In the genomic region with DNA sequence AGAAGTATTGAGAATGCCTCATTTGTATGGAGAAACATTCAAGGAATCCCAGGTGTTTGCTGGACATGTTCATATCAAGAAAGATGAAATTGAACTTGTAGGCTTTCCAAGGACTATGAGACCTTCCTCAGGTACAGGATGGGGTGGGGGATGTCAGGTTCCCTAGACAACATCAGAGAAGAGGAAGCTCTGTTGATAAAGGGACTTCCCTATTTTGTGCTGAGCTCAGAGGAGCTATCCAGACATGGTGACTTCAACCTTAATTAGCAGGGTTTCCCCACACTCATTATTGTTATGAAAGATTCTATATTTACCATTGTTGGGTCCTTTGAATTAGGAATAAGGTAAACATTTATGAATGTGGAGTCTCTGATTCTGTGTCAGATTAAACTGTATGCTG, we compare ENCODE assay signal across 27 mouse cellular contexts.
DNase-seq lines count a peak whose midpoint lies in the region; ATAC-seq and TF ChIP-seq lines count a peak whose summit lies in the region.
"Had no signal": no experiment of that assay in that cellular context is flagged by ENCODE, and none has a peak within 500 bp of the region (broad histone marks: within the 10 kb centered on the region; RNA-seq: fewer than 3 reads in every experiment).

No protein-coding gene starts in this region.

- no peaks in the 10 kb centered on the region for H3K27me3 ChIP-seq in MEL (ENCODE audit: control insufficient read depth in 1 of 2, insufficient read depth in 2 of 2, low read length in 2 of 2)
- H3K27me3 ChIP-seq in forebrain, embryonic 15.5 days = no peaks in the 10 kb centered on the region
- H3K27me3 ChIP-seq: embryonic facial prominence, embryonic 13.5 days; embryonic facial prominence, embryonic 15.5 days; forebrain, embryonic 12.5 days had no signal

- TF ChIP-seq EP300 in MEL (IDR thresholded peaks at IDR 0.05; ENCODE audit: low read depth in 1 of 2, low read length in 2 of 2) = no peak

- TF ChIP-seq RAD21 in MEL (IDR thresholded peaks at IDR 0.05; ENCODE audit: low read depth, low read length) = no peak

- H3K36me3 ChIP-seq in MEL (ENCODE audit: control insufficient read depth in 1 of 2, insufficient read depth in 2 of 2, low read length in 2 of 2) = no peaks in the 10 kb centered on the region
- H3K36me3 ChIP-seq in forebrain, embryonic 15.5 days = no peaks in the 10 kb centered on the region
- H3K36me3 ChIP-seq: embryonic facial prominence, embryonic 13.5 days; embryonic facial prominence, embryonic 15.5 days; forebrain, embryonic 10.5 days; forebrain, embryonic 12.5 days; G1E had no signal

- H3K4me1 ChIP-seq in MEL (ENCODE audit: control insufficient read depth in 1 of 2, insufficient read depth in 2 of 2, low read length in 2 of 2) = no peaks in the 10 kb centered on the region
- no peaks in the 10 kb centered on the region for H3K4me1 ChIP-seq in forebrain, embryonic 15.5 days
- H3K4me1 ChIP-seq: embryonic facial prominence, embryonic 13.5 days; embryonic facial prominence, embryonic 15.5 days; forebrain, embryonic 10.5 days; forebrain, embryonic 12.5 days had no signal

- no peak overlapping the region for H3K9ac ChIP-seq in MEL (ENCODE audit: control insufficient read depth, low read depth, low read length, poor library complexity, severe bottlenecking)
- H3K9ac ChIP-seq in forebrain, embryonic 15.5 days (replicated peaks) = no peak overlapping the region
- H3K9ac ChIP-seq: embryonic facial prominence, embryonic 13.5 days; embryonic facial prominence, embryonic 15.5 days; forebrain, embryonic 12.5 days; forebrain, postnatal 0 days had no signal

- ATAC-seq in common myeloid progenitor, adult 5-6 weeks (replicated peaks; ENCODE audit: low read depth, poor library complexity, severe bottlenecking) = peak; percentile 96
- peak; percentile 89 to 90 for ATAC-seq in hematopoietic stem cell, adult 5-6 weeks (replicated peaks in 1 of 2; ENCODE audit: insufficient read depth in 1 of 2, low FRiP score in 2 of 2, low TSS enrichment in 1 of 2, low read depth in 1 of 2, poor library complexity in 2 of 2, severe bottlenecking in 2 of 2)
- peak; percentile 94 for ATAC-seq in megakaryocyte progenitor cell, adult 5-6 weeks (replicated peaks; ENCODE audit: poor library complexity)
- no peak for ATAC-seq in inflammation-experienced regulatory T-cells, adult 6 months
- ATAC-seq in forebrain, embryonic 15.5 days (replicated peaks) = no peak
- ATAC-seq: activated CD4-positive, CD25-positive, alpha-beta regulatory T cell, adult 4 months; forebrain, embryonic 14.5 days; forebrain, postnatal 0 days; Patski had no signal

- no peaks in the 10 kb centered on the region for H3K9me3 ChIP-seq in MEL (replicated peaks; ENCODE audit: insufficient read depth, low read length)
- no peaks in the 10 kb centered on the region for H3K9me3 ChIP-seq in forebrain, embryonic 15.5 days
- H3K9me3 ChIP-seq: embryonic facial prominence, embryonic 13.5 days; embryonic facial prominence, embryonic 15.5 days; forebrain, embryonic 10.5 days; forebrain, embryonic 12.5 days; G1E had no signal

- TF ChIP-seq POLR2A in MEL (IDR thresholded peaks at IDR 0.05; ENCODE audit: control insufficient read depth in 1 of 2, insufficient read depth in 1 of 2, low read depth in 1 of 2, low read length in 2 of 2, poor library complexity in 1 of 2) = no peak

- no peak overlapping the region for H3K4me3 ChIP-seq in MEL (ENCODE audit: control insufficient read depth in 1 of 2, insufficient read depth in 1 of 2, low read depth in 2 of 2, low read length in 2 of 2)
- H3K4me3 ChIP-seq in forebrain, embryonic 15.5 days = no peak overlapping the region
- H3K4me3 ChIP-seq: embryonic facial prominence, embryonic 13.5 days; embryonic facial prominence, embryonic 15.5 days; erythroblast, embryonic 14.5 days; forebrain, embryonic 10.5 days; forebrain, embryonic 12.5 days had no signal

- H3K79me2 ChIP-seq in MEL (ENCODE audit: control insufficient read depth, insufficient read depth, low read length, poor library complexity) = no peaks in the 10 kb centered on the region

- H3K4me2 ChIP-seq in forebrain, embryonic 15.5 days (replicated peaks) = no peak overlapping the region
- H3K4me2 ChIP-seq: embryonic facial prominence, embryonic 13.5 days; embryonic facial prominence, embryonic 15.5 days; forebrain, embryonic 12.5 days had no signal

- no peak for TF ChIP-seq CTCF in MEL (IDR thresholded peaks at IDR 0.05 in 2 of 3, conservative IDR thresholded peaks at IDR 0.05 in 1 of 3; ENCODE audit: control insufficient read depth in 1 of 3, insufficient read depth in 1 of 3, low read depth in 2 of 3, low read length in 3 of 3, poor library complexity in 1 of 3, severe bottlenecking in 1 of 3)

- H3K27ac ChIP-seq in MEL (ENCODE audit: control insufficient read depth, low read depth, low read length) = no peak overlapping the region
- H3K27ac ChIP-seq in forebrain, embryonic 15.5 days (replicated peaks) = no peak overlapping the region
- H3K27ac ChIP-seq: embryonic facial prominence, embryonic 13.5 days; embryonic facial prominence, embryonic 15.5 days; forebrain, embryonic 10.5 days; forebrain, embryonic 12.5 days had no signal

- DNase-seq in MEL (ENCODE audit: low read depth, low spot score) = peak; percentile 17
- DNase-seq in spleen, postnatal 4 days (ENCODE audit: low spot score in 2 of 2) = no peak
- DNase-seq in testis, postnatal 14 days (ENCODE audit: low spot score) = no peak
- DNase-seq: adrenal gland, adult 8-10 months; adrenal gland, postnatal 14 days; adrenal gland, postnatal 36 days; cerebellum, adult 11-12 months; cerebellum, adult 2 months; cerebellum, adult 9-10 months; cerebellum, postnatal 10 days; cerebellum, postnatal 25 days; embryo, embryonic 11 days; forebrain, postnatal 0 days had no signal

TF ChIP-seq in MEL, 35 proteins besides CTCF, POLR2A, EP300 and RAD21:
- no peak for TF ChIP-seq NELFE (IDR thresholded peaks at IDR 0.05; ENCODE audit: low read depth, low read length)
- 0 out of 2 replicates have a peak, but pooled peaks have one; percentile 11 for TF ChIP-seq GATA1 (IDR thresholded peaks at IDR 0.05; ENCODE audit: low read depth, low read length)

Comparison
In these comparisons a context has a peak if more than half of its experiments do, and no peak if none do; other contexts are left out.
1. ATAC-seq: peak in common myeloid progenitor, adult 5-6 weeks (single experiment), hematopoietic stem cell, adult 5-6 weeks (2 of 2) and megakaryocyte progenitor cell, adult 5-6 weeks (single experiment); none in inflammation-experienced regulatory T-cells, adult 6 months (single experiment) and forebrain, embryonic 15.5 days (single experiment).